Mouse (Mus musculus): ENCODE results near the gene Chst1. TPM values are rescaled to one million over a fixed set of nuclear protein-coding genes. Genes with fewer than 3 reads are reported as not detected.

The Chst1 gene
- total RNA-seq (2021) = 9.6 and 13.7 TPM in 2 replicates
- long read RNA-seq, experiment 1, transcript Chst1-201 (3 exons, 2,680 nt) = major isoform, 22 of 26 reads
- long read RNA-seq, experiment 1, partial matches to known transcripts = 0 of 26 reads
- long read RNA-seq, experiment 1, other reads (novel, unspliced or antisense) = 4 of 26 reads
- long read RNA-seq, experiment 2, transcript Chst1-201 (3 exons, 2,680 nt) = major isoform, 9 of 10 reads
- long read RNA-seq, experiment 2, partial matches to known transcripts = 0 of 10 reads
- long read RNA-seq, experiment 2, other reads (novel, unspliced or antisense) = 1 of 10 reads

DNA sequence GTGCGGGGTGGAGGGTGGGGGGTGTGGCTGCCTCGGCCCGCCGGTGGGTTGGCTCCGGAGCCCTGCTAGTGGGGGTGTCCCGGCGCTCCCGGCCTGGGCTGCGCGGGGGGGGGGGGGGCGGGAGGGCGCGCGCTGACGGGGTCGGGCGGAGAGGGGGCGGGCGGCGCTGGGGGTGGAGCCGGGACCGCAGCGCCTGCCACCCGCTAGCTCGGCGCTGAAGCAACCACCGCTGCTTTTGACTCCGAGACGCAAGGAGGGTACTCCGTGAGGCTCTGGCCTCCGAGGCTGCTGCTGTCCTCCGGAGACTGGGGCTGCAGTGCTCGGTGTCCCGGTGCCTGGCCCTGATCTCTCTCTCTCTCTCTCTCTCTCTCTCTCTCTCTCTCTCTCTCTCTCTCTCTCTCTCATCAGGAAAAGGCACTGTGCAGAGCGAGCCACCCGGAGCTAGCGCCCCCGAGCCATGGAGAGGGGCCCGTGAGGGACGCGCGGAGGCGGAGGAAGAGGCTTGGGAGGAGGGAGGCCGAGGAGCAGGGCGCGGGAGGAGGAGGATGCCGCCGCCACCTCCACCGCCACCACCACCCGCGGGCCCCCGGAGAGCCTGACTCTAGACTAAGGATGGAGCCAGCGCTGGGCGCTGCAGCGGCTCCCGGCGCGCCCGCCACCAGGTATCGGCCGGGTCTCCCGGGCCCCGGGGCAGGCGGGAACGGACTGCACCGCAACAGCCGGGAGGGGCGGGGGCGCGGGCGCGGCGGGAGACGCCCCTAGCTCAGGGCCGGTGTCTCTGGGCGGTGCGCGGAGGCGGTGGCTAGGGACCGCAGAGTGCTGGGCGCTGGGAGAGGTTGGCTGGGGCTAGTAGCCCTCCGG is at the start of gene Chst1:
Chst1 (plus strand) TSS at position 221 of the 861 bp plus-strand sequence.
- DNase-seq = peak; percentile 64

DNA sequence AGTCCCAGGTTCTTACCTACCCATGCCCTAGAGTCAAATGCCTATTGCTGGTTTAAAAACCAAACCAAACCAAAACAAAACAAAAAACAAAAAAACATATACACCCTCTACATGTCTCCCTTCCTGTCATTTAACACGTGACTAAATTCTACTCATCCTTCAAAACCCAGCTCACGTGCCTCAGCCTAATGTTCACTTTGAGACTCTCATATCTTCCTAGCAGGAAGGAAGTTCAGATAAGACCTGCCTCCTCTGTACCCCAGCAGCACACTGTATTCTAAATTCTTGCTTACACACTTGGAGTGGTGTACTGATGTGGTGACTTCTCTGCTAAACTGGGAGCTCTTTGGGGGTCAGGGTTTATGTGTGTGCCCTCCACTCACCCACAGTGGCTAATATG is 49.5 kb upstream of the Chst1 start:
- DNase-seq = no peak

DNA sequence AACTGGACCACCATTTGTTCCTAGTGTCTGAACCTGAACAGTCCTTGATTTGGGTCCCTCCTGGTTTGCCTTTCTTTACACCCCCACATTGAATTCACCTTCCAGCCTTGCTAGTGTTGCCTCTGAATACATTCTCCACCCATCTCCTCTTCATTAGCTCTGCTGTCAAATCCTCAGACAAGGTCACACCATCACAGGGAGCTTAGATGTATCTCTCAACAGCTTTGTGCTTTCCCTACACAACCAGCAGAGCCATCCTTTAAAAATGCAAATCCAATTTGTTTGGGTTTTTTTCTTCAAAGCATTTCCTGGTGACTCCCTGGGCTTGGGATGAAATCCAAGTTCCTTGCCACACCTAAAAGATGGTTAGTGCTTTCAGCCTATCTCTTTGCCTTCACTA is 45.0 kb upstream of the Chst1 start:
- no peak for DNase-seq

DNA sequence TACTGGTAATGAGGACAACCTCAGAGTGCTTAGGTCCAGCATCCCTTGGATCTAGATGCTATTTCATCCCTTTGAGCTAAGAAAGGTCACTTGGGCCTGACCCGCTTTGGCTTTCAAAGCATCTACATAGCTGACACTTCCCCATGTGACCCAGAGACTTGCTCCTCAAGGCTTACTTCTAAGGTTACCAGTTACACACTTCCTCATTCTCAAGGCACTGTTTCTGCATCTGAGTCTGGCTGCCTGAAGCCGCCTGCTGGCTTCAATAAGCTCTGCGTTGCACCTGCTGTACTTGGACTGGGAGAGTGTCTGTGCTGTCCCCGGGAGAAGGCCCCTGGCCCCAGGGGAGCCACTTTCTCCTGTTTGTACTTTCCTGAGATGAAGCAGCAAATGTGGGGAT is 36.6 kb upstream of the Chst1 start:
- DNase-seq = no peak

DNA sequence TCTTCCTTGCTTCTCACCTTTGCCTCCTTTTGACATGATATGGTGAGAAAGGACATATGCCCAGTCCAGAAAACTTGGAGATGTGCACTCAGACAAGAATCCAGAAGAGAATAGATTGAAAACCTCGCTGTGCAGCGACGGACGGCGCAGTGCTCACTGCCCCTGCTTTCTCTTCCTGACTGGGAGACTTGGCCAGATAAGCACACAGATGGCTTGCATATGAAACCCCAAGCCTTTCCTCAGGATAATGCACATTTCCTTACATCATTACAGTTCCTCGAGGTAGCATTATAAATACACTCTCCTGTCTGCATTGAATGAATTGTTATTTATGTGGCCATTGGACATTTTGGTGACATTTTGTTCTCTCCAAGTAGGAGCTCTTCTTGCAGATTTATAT is 28.9 kb upstream of the Chst1 start:
- DNase-seq = no peak

DNA sequence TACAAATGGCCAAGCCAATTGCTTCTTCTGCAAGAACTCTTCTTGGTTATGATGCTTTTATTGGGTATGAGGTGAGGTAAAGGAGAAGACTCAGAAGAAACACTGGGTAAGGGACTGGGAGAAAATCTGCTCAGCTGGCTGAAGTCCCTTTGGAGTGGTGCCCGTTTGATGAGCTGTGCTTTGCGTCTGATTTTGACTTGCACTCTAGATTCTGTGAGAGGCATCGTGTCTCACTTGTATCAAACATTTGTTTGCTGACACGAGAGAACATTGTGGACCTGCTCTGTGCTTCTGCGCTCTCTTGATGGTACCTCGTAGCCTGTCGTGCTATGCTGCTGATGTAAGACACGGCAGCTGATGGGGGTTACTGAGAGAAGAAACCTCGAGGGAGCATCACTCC is 21.7 kb upstream of the Chst1 start:
- DNase-seq = no peak

DNA sequence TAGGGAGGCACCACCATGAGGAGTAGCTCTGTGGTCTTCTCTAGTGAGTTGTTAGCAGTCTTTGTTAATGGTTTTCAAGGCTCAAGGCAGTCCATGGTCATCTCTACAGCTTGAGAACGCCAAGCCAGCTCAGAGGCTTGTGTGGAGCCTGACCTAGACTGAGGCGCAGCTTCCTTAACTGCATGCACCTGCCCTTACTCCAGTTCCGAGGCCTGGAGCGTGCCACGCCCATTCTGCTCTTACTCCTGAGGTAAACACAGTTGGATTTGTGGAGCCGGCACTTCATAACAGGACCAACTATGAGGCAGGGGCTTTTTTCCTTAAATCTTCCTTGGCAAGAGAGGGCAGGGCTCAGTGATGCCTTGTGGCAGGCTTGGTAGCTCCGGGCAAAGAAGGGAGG is 18.2 kb upstream of the Chst1 start:
- no peak for DNase-seq

DNA sequence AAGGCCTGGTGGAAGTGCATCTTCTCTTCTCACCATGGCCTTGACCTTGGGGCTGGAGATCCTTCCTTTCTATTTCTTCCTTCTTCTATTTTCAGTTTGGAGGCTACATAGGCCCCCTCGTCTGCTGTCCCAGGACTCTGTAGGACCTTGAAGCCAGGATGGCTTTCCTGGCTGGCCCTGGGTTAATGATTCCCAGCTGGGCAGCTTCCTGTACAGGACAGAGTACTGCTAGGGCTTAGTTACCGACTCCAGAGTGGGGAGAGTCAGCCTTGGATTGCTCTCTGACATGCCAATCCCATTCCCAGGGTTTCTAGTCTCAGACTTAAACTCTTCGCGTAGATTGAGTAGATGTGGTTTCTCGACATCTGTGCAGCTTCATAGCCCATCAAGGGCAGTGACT is 16.9 kb upstream of the Chst1 start:
- DNase-seq = no peak

DNA sequence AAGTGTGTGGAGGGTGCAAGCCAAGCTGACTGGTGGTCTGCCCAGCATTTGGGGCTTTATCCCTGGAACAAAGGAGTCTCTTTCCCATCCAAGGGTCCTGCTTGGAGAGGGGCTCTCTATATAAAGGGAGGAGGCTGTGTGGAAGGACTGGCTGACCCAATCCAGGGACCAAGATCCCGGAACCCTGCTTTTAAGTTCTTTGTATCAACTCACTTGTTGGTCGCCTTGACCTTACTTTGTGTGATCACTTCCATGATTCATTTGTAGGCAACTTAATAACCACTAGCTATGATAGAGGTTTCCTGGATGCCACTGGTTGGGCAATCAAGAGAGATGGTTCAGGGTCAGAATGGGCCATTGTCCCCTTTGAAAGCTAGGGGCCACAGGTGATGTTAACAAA is 11.7 kb upstream of the Chst1 start:
- DNase-seq = no peak

DNA sequence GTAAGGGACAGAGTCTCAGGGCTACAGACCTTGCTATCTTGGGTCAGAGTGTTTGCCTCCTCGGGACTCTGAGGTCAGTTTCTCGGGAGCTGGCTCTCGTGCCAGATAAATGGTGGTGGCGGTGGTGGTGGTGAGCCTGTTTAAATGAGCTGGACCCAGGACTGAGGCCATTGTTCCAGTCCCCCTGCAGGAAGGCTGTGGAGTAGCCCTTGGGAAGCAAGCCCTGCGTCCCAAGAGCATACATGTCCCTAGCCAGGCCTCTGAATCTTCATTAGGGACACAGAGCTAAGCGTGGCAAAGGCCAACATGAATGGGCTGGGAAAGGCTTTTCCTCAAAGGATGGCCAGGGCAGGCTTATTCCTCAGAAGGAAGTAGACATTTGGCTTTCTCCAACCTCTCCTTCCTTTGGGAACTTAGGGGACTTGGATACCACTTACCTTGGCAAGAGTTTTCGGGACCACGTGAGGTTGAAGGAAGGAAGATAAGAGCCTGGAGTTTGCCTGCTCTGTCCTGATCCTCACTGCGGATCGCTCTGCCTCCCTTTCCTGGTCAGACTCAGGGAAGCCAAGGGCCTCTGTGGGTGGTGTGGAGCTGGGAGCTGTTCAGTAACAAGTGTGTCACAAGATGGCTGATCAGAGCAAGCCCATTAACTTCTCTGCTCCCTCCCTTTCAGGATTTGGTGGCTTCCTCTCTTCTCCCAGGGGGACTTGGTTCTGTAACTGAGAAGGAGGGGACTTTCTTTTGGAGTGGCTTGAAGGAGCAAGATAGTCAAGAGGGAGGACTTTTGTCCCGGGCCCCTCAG is 4.4 kb upstream of the Chst1 start:
- DNase-seq = no peak

DNA sequence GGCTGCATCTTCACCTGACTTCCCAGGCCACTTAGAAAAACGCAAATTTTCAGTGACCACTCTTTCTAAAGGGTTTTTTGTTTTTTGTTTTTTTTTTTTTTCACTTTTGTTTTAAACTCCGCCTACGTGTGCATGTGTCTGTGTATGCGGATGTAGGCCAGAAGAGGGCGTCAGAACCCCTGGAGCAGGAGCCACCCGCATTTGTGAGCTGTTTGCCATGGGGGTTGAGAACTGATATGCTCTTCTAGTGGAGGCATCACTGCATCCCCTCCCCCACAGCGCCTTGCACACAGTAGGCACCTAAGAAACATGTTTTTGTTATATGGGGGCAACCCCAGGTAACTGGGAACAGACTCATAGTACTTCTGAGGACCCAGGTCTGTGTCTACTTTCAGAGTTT is 2.2 kb upstream of the Chst1 start:
- DNase-seq = peak; percentile 41

DNA sequence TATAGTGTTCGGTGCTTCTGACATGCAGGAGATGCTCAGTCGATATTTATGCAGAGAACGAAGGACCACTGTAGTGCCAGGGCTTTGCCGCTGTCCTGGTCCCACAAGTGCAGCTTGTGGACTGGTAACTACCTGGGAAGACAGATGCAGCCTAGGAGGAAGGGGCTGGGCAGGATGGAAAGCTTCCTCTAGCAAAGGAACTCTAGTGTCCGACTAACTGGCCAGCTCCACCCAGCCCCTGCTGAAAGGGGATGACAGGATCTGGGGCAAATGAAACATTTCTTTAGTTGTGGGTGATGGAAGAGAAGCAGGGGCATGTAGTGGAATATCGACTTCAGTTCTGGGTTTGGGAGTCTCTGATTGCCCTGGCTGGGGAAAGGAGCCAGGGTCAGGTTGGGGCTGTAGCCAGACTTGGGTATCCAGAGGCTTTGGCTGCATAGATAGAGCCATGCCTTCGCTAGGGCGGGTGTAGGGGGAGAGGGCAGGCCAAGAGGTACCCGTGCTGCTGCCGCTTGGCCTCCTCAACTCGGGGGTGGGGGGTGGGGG is 493 bp upstream of the Chst1 start:
- DNase-seq = no peak

DNA sequence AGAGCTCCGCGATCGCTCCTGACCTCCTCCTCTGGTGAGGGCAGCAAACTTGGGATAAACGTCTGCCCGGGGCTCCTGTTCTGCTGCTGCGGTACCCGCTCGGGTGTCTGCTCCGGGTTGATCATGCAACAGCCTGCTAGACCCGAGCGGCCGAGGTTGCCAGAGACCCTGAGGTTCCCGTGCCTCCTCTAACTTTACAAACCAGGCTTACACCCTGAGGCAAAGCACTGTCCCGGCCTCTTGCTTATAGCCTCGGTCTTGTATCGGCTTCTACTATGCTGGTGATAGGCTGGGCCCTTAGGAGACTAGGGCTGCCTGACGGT is 802 bp downstream of the Chst1 start:
- no peak for DNase-seq

DNA sequence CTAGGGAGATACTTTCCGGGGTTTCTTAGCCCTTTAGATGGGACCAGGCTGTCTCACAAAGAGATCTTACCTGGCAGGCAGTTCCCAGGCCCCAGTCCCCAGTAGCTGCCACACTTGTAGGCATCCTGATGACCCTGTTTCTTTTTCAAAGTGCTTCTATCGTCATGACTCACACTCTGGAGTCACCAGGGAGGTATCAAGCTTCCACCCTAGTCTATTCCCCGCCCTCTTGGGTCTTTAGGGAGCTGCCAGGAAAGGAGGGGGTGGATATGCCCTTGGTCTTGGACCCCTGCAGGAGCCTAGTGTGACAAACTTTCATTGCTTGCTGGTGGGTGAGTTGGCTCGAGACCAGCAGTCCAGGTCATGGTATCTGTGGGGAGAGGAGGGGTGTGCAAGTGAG is 1.7 kb downstream of the Chst1 start:
- DNase-seq = no peak

DNA sequence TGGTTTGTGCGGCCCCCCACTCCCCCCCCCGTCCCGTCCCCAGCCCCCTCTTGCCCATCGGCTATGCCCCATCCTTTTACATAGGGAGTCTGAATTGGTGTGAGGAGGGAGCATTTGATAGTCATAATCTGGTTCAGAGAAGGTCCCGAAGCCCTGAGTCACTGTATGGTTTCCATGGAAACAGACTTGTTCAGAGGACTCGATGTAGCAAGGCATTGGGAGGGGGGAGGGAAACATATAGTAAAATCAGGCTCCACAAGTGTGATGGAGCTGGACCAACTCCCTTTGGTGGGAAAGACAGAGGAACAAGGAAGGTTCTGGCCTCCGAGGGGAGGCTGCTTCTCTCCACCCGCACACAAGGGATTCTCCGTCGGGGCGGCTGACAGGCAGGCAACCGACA is 2.6 kb downstream of the Chst1 start:
- DNase-seq = no peak

DNA sequence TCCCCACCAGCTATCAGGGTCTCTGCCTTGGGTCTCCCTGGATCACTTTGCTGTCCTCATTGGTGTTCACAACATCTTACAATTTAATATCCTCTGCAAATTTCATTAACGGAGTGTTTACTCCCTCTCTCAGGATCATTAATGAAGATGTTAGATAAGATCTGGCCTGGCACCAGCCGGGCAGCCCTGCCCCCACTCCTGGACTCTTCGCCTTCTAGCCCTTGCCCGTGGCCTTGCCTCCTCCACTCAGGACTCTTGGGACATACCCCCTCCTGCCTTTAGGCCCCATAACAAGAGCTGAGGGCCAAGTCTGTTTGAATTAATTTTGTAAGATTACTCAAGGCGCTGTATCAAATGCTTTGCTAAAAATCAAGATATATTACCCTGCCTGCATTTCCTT is 4.1 kb downstream of the Chst1 start:
- peak; percentile 59 for DNase-seq

DNA sequence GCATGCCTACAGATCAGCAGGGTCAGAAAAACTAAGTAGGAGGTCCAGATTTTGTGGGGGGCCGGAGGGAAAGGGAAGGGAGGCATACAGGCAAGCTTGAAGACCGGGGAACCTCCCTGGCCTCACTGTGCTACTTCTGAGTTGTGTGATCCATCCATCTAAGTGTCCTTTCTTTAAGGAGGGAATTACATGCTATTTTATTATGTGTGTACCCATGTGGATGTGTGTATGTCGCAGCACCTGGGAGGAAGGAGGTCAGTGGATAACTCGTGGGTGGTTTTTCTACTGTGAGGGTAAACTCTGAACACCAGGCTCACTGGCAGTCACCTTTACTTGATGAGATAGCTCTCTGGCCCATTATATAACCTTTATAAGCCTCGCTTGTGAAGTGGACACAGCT is 5.1 kb downstream of the Chst1 start:
- DNase-seq = no peak

DNA sequence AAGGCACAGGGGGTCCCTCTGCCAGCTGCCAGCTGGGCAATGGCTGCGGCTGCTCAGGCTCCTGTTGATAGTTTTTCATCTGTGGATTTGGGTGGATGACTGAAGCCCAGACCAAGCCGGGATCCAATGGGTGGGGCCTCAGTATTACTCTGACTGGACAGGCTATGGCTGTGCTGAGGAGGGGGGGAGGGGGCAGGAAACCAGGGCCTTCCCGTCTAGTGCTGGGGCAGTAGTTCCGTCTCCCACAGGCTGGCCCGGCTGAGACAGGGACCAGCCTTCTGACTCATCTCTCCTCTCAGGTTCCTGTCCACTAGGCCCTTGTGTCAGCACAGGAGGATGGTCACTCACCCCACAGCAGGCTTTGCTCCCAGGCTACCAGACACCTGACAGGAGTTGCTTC is 6.5 kb downstream of the Chst1 start:
- peak; percentile 47 for DNase-seq

DNA sequence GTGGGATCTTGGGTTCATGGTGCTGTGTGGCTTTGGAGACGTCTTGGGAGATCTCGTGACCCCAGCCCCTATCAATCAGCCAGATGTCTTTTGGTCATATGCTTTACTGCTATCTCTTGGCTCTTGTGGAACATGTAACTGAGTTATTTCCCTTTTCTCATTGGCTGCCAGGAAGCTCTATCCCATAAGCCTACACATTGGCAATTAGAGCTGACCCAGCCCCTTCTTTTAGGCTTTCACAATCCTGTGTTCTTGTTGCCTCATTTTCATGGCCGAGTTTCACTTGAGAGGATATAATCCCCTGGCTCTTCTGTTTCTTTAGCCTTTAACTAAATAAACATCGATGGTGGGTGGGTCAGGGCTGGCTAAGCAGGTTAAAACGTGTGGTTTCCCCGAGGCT is 7.6 kb downstream of the Chst1 start:
- DNase-seq = no peak

DNA sequence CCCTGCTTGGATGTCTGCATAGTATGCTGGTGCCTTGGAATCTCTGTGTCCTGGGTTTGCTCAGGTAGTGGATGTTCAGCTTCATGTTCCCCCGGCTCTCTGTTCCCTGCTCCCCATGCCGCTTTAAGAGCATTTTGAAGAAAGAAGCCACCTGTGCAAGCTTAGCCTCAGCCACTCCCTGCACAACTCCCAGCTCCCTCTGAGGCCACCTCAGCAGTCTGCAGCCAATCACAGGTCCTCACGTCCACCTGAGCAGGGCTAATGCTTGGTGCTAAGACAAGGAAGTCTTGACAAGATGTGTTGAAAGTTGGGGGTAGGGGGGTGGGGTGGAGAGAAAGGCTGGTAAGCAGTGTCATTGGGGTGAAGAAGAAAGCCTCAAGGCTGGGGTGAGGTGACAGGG is 8.1 kb downstream of the Chst1 start:
- DNase-seq = no peak

DNA sequence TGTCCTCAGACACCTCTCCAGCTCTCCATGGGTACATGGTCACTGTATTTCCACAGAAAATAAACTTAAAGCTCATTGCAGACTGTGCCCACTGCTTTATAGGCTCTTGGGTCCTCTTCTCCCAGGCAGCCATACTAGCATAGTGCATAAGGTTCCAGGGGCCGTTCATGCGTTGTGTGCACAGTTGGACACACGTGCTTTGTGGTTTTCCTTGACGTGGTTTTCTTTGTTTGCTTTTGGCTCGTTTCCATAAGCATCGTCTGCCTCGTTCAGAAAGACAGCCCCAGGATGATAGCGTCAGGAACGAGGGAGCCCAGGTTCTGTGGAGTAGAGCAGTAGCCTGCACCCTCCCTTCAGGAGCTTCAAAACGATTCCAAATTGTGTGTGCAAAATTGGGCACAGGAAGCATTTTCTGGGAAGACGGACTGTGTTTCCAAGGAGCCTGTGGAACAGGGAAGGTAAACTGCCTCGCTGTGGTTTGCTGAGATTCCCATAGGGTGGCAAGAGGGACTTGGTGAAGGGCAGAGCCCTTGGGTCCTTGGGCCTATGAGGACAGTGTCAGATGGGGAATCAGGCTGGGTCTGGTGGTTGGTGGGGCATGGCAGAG is 8.6 kb downstream of the Chst1 start:
- no peak for DNase-seq

DNA sequence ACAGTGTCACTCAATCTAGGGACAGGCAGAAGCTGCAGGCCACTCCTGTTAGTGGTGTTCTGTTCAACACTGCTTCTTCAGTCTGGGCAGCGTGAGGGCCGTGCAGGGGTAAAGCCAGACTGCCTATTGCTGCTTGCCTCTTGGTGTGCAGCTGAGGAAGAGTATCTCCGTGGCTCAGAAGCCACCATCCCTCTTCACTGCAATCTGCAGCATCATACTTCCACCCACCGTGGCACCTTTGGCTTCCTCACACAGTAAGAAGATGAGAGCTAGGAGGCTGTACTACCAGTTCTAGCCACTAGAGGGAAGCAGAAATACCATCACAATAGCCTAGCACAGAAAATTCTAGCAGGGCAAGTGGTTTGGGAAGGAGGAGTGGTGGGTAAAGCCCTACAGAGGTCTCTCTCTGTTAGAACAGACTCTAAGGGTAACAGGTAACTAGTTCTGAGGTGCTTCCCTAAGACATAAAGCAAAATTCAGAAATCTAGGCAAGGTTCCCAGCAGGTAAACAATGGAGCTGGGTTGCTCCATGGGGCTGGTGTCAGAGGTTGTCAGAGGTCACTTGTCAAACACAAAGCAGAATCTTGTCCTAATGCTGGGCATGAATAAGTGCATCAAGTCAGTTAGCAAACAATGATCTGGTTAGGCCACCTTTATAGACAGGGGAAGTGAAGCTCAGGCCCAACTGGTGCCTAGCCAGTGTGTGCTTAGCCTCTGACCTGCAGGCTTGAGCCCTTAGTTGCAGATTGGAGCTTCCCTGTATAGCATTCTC is 9.5 kb downstream of the Chst1 start:
- DNase-seq = peak; percentile 61

Measured in adrenal gland, postnatal 14 days (tissue).